In the genomic region with DNA sequence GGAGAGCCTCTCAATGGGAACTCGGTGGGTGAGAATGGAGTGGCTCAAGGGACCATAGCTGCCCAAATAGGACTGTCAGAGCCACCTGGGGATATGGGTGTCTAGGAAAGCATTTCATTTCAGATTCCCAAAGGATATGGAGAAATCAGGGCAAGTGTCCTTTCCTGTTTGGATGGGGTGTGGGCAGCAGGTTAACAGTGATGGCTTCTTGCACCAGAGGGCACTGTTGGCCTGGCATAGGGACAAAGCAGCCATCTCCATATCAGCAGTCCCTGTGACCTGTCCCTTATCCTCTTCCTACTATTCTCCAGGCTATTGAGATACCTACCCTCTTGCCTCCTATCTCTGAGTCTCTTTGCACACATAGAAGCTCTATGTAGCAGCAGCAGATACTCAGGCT, we compare ENCODE assay signal across 13 mouse cellular contexts. TPM values are rescaled to one million over a fixed set of nuclear protein-coding genes. Genes with fewer than 3 reads are reported as not detected.
A peak's percentile ranks its signal among the peaks of the same experiment; 100 is the strongest.
DNase-seq lines count a peak whose midpoint lies in the region; ATAC-seq lines count a peak whose summit lies in the region.
"Had no signal": no experiment of that assay in that cellular context is flagged by ENCODE, and none has a peak within 500 bp of the region (broad histone marks: within the 10 kb centered on the region; RNA-seq: fewer than 3 reads in every experiment).

No protein-coding gene starts in this region.

- no peak overlapping the region for H3K4me3 ChIP-seq in liver, embryonic 16.5 days (ENCODE audit: low read depth, low read length)
- H3K4me3 ChIP-seq in liver, embryonic 12.5 days = no peak overlapping the region
- H3K4me3 ChIP-seq: intestine, embryonic 15.5 days; limb, embryonic 13.5 days had no signal

- 0 out of 2 replicates have a peak, but pooled peaks have one; percentile 14 for ATAC-seq in liver, embryonic 16.5 days (ENCODE audit: low read depth)
- no peak for ATAC-seq in liver, embryonic 12.5 days
- ATAC-seq: intestine, embryonic 15.5 days had no signal

- no peaks in the 10 kb centered on the region for H3K4me1 ChIP-seq in liver, embryonic 16.5 days (ENCODE audit: control insufficient read depth, low read depth, low read length)
- no peaks in the 10 kb centered on the region for H3K4me1 ChIP-seq in liver, embryonic 12.5 days
- H3K4me1 ChIP-seq: intestine, embryonic 15.5 days; limb, embryonic 13.5 days had no signal

- intact Hi-C loops in heart, postnatal 10 days (cut with DNase I) = no loop called here

- 64% methylated on average over 1 of the region's 1 CpGs for WGBS in liver, embryonic 16.5 days (ENCODE audit: insufficient replicate concordance)
- whole genome bisulfite sequencing in liver, embryonic 12.5 days (ENCODE audit: insufficient replicate concordance) = 68% methylated on average over 1 of the region's 1 CpGs

- DNase-seq in heart, postnatal 10 days = peak; percentile 24 to 36
- no peak for DNase-seq in heart, adult 11 months
- DNase-seq in adipocyte (ENCODE audit: low spot score) = peak; percentile 54
- DNase-seq in retina, postnatal 1 day = peak; percentile 22
- no peak for DNase-seq in frontal cortex, postnatal 10 days (ENCODE audit: low spot score in 2 of 2)
- DNase-seq: adrenal gland, adult 8-10 months; gastrocnemius, postnatal 10 days; thymus, postnatal 4 days had no signal

- H3K27me3 ChIP-seq in liver, embryonic 16.5 days (ENCODE audit: control insufficient read depth, insufficient read depth, low read depth, low read length) = no peaks in the 10 kb centered on the region
- peaks cover 27% of the 10 kb centered on the region for H3K27me3 ChIP-seq in liver, embryonic 12.5 days (replicated peaks)
- H3K27me3 ChIP-seq: intestine, embryonic 15.5 days; limb, embryonic 13.5 days had no signal

- H3K9ac ChIP-seq in liver, embryonic 16.5 days (ENCODE audit: low read depth, low read length) = no peak overlapping the region
- H3K9ac ChIP-seq in liver, embryonic 12.5 days = no peak overlapping the region
- H3K9ac ChIP-seq: intestine, embryonic 15.5 days; limb, embryonic 13.5 days had no signal

- H3K36me3 ChIP-seq in liver, embryonic 16.5 days (ENCODE audit: control insufficient read depth, insufficient read depth) = no peaks in the 10 kb centered on the region
- H3K36me3 ChIP-seq in liver, embryonic 12.5 days = no peaks in the 10 kb centered on the region
- H3K36me3 ChIP-seq: G1E; intestine, embryonic 15.5 days; limb, embryonic 13.5 days had no signal

- H3K9me3 ChIP-seq in liver, embryonic 16.5 days (replicated peaks; ENCODE audit: control insufficient read depth, low read length) = no peaks in the 10 kb centered on the region
- H3K9me3 ChIP-seq in liver, embryonic 12.5 days (replicated peaks) = no peaks in the 10 kb centered on the region
- H3K9me3 ChIP-seq: G1E; intestine, embryonic 15.5 days; limb, embryonic 13.5 days had no signal

- no peak overlapping the region for H3K4me2 ChIP-seq in liver, embryonic 16.5 days (ENCODE audit: low read depth, low read length)
- no peak overlapping the region for H3K4me2 ChIP-seq in liver, embryonic 12.5 days
- H3K4me2 ChIP-seq: intestine, embryonic 15.5 days; limb, embryonic 13.5 days had no signal

- H3K27ac ChIP-seq in liver, embryonic 16.5 days (ENCODE audit: low read length) = no peak overlapping the region
- H3K27ac ChIP-seq in liver, embryonic 12.5 days = no peak overlapping the region
- H3K27ac ChIP-seq: intestine, embryonic 15.5 days; limb, embryonic 13.5 days had no signal

RNA-seq across cellular contexts. Expression of a gene that starts 26.4 kb away (rescaled TPM):
- 10 to 100 TPM; 12.6 to 16.0 TPM for total RNA-seq in heart, postnatal 10 days (2021)
- polyA plus RNA-seq in liver, embryonic 16.5 days (2015; fragmentation: Nextera tagmentation; extraction: Ambion mirVana) = 0.23 and 0.28 TPM in 2 replicates
- polyA plus RNA-seq in liver, embryonic 12.5 days (2016; fragmentation: Nextera tagmentation; extraction: Ambion mirVana) = 2.6 and 2.7 TPM in 2 replicates

RNA-seq across cellular contexts. Expression of a gene that starts 36.4 kb away (rescaled TPM):
- 10 to 100 TPM; 14.9 to 16.2 TPM for total RNA-seq in heart, postnatal 10 days (2021)
- 22.5 and 23.5 TPM in 2 replicates for polyA plus RNA-seq in liver, embryonic 16.5 days (2015; fragmentation: Nextera tagmentation; extraction: Ambion mirVana)
- polyA plus RNA-seq in liver, embryonic 12.5 days (2016; fragmentation: Nextera tagmentation; extraction: Ambion mirVana) = 35.9 and 39.3 TPM in 2 replicates

Comparison
In these comparisons a context has a peak if more than half of its experiments do, and no peak if none do; other contexts are left out.
1. DNase-seq: peak in heart, postnatal 10 days (2 of 2), adipocyte (single experiment) and retina, postnatal 1 day (single experiment); none in heart, adult 11 months (single experiment) and frontal cortex, postnatal 10 days (0 of 2).